Mouse (Mus musculus): ENCODE results near the gene Olfr130. TPM values are rescaled to one million over a fixed set of nuclear protein-coding genes. Genes with fewer than 3 reads are reported as not detected.

Olfr130 gene
- not detected in 2 replicates for polyA plus RNA-seq (2012; rRNA removed; ENCODE audit: low replicate concordance)

DNA sequence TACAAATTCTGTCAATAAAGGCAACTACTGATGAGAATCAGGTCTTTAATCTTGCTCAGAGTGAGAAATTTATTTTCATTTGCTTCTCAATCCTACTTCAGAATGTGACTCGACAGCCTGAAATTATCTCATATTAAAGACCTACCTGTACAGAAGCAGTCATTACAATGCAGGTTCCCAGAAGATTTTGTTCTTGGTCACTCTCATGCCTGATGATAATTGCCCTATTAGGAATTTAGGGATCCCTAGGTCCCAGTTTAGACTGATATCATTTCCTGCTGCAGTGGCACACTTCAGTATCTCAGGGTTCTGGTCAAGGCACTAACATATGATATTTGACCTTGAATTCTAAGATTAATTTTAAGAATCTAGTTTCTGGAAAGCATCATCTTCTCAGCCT lies at the start of gene Olfr130:
Gene Olfr130, plus strand, starts transcription at position 301 of the 400 bp plus-strand sequence.

DNA sequence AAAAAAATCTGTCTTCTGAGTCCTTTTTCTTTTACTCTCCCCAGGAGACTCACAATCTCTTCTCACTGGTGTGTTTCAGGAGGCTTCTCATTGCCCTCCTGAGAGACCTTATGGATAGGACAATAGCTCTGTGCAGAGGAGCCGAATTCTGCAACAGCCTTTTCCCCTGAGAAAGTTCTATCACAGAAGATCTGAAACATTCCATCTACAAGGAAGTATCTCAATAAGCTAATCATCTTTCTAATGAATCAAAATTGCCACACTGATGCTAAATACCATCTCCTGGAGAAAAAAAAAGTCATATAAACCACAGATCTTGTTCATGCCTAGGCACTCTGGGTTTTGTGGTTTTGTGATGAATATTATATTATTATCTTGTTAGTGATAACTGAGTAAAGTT lies 3.7 kb upstream of the Olfr130 start, which contains the start of gene Olfr129:
Gene Olfr129, minus strand, starts transcription at position 101 of the 400 bp plus-strand sequence.

DNA sequence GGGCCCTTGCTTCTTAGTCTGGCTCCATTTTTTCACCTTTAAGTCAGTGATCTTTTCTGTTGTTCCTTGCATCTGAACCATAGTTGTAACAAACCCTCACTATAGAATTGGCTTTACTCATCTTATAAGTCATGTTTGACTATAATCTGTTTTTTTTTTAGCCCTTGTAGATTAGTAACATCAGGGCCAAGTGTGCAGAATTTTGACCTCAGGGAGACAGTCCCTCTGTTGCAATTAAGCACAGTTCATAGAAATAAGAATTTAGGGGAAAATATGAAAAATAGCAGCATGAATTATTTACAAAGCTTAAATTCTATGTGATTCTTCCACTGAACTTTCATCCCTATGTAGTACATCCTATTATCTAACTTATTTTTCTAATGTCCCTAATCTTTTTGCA lies 24.9 kb downstream of the Olfr130 start, which contains the start of gene Olfr131:
Gene Olfr131, minus strand, starts transcription at position 101 of the 400 bp plus-strand sequence.

Other genes with a start within 250 kb of the Olfr130 start
- gene Olfr125, start 231.0 kb upstream of the Olfr130 start, polyA plus RNA-seq (2012; rRNA removed; ENCODE audit: low replicate concordance) = not detected in 2 replicates
- gene Olfr126, start 216.4 kb upstream of the Olfr130 start, polyA plus RNA-seq (2012; rRNA removed; ENCODE audit: low replicate concordance) = not detected in 2 replicates
- gene Olfr127, start 163.5 kb upstream of the Olfr130 start, polyA plus RNA-seq (2012; rRNA removed; ENCODE audit: low replicate concordance) = not detected in 2 replicates
- gene Olfr128, start 143.4 kb upstream of the Olfr130 start, polyA plus RNA-seq (2012; rRNA removed; ENCODE audit: low replicate concordance) = not detected in 2 replicates
- not detected in 2 replicates for gene Olfr761, start 110.8 kb upstream of the Olfr130 start, polyA plus RNA-seq (2012; rRNA removed; ENCODE audit: low replicate concordance)
- not detected in 2 replicates for gene Olfr129, start 3.8 kb upstream of the Olfr130 start, polyA plus RNA-seq (2012; rRNA removed; ENCODE audit: low replicate concordance)
- gene Olfr131, start 24.8 kb downstream of the Olfr130 start, polyA plus RNA-seq (2012; rRNA removed; ENCODE audit: low replicate concordance) = not detected in 2 replicates
- gene Olfr132, start 70.6 kb downstream of the Olfr130 start, polyA plus RNA-seq (2012; rRNA removed; ENCODE audit: low replicate concordance) = not detected in 2 replicates
- gene Olfr133, start 81.4 kb downstream of the Olfr130 start, polyA plus RNA-seq (2012; rRNA removed; ENCODE audit: low replicate concordance) = not detected in 2 replicates
- gene Olfr134, start 107.5 kb downstream of the Olfr130 start, polyA plus RNA-seq (2012; rRNA removed; ENCODE audit: low replicate concordance) = not detected in 2 replicates
- gene Olfr135, start 140.4 kb downstream of the Olfr130 start, polyA plus RNA-seq (2012; rRNA removed; ENCODE audit: low replicate concordance) = not detected in 2 replicates
- not detected in 2 replicates for gene Olfr138, start 197.1 kb downstream of the Olfr130 start, polyA plus RNA-seq (2012; rRNA removed; ENCODE audit: low replicate concordance)
- not detected in 2 replicates for gene Olfr137, start 243.6 kb downstream of the Olfr130 start, polyA plus RNA-seq (2012; rRNA removed; ENCODE audit: low replicate concordance)

Measured in mammary gland, adult 2 months (tissue).